Mouse (Mus musculus): ENCODE measurements at regions not wholly inside any gene's neighbourhood (a gene's known extent, or its start where the extent isn't known, plus 50 kb on each side); places are given as distances from the start of the nearest gene placed in this dataset.

DNA sequence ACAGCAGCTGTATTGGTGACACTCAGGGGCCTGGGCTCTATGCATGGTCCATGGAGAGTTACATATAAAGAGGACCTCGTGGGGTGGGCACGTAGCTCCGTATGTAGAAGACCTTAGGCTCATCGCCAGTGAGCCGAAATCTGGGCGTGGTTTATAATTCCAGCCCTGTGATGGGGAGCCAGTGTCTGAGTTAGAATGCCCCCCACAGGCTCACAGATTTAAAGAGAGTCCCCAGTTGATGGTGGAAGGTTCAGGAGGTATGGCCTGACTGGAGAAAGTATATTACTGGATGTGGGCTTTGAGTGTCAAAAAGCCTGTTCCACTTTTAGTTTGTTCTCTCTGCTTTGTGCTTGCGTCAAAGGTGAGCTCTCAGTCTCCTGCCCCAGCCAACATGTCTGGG is 54.8 kb downstream of the 1700122O11Rik start:
- DNase-seq: no peak

DNA sequence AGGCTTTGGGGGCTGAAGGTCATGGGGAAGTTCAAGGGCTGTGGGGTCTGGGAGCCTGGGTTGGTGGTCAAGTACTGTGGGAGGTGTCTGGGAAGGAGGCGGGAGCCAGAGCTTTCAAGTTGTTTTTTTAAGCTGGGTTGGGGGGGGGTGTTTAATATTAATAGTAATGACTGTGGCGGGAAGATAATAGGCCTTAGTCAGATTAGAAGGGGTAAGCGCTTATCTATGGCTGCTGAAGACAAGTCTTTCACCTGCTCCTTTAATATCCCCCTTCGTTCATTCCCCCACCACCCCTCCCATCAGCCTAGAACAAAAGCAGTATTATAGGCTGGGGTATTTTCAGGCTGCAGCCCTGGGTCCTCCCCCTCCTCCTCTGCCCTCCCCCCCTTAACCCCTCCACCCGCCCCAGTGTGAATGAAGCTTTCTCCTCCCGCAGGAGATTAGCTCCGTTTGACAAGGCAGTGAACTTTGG is 56.5 kb downstream of the 1700122O11Rik start:
- no peak for DNase-seq

DNA sequence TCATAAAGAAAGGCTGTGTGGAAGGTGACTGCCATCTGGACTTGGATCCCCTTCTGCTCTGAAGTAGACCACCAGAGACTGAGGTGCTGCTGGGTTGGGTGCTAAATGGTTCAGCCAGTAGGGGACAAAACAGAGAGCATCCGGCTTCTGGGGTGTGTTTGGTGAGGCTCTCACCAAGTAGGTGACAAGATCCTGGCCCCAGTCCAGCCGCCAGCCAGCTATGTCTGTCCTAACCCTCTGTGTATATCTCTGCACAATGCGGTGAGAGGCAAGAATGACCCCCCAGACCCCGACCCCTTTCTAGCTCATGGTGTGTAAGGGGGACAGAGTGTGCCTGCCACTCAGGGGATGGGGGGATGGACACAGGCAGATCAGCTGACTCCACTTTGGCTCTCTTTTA is 54.8 kb upstream of the Foxp4 start:
- no peak for DNase-seq

DNA sequence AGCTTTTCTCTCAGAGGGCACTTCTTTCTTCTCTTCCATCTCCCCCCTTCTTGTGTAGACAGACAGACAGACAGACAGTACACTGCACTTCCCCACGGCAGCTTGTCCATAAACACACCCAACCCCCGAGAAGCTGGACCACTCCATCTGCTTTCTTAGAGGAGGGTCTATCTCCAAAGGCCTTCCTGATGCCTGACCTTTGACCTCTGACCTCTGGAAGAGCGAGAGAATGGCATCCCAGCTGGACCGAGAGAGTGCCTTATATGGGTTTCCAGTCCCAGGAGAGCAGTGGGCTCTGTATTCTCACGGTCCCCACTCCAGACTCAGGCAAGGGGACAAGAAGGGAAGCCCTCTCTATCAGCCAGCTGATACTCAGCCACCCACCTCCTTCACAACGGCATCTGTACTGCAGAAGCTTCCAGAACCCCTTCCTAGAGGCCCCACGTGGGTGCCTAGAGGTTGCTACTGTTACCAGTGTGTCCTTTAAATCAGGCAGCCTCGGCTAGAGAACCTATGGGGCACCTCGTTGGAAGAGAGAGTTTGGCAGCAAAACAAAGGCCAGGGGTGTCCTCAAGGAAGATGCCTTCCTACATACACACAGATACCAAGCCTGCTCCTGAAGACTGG is 54.1 kb upstream of the Foxp4 start:
- DNase-seq: no peak

DNA sequence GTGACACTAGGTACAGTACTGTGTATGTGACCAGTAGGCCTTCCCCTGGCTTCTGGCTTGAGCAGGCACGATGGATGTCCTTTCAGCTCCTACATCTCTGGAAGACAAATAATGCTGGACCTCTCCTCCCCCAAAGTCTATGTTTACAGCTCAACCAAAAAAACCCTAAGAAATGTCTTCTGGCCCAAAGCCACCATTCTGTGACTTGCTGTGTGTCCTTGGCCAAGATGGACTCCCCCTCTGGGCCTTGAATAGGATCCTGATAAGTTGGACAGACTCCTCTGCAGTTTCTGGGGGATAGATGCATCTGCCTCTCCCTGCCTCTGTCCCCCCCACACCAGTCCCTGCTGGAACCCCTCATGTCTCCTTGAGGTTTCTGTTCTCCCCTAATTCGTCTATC is 53.6 kb upstream of the Foxp4 start:
- no peak for DNase-seq

DNA sequence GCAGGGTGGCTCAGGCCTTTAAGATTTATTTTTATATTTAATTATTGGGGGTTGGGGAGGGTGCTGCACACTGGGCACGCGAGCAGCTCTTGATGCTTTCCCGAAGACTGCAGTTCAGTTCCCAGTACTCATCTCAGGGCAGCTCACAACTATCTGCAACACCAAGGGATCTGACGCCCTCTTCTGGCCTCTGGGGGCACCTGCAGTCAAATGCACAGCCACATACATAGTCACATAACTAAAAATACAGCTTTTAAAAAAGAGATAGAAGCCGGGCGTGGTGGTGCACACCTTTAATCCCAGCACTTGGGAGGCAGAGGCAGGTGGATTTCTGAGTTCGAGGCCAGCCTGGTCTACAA is 52.5 kb upstream of the Foxp4 start:
- no peak for DNase-seq

DNA sequence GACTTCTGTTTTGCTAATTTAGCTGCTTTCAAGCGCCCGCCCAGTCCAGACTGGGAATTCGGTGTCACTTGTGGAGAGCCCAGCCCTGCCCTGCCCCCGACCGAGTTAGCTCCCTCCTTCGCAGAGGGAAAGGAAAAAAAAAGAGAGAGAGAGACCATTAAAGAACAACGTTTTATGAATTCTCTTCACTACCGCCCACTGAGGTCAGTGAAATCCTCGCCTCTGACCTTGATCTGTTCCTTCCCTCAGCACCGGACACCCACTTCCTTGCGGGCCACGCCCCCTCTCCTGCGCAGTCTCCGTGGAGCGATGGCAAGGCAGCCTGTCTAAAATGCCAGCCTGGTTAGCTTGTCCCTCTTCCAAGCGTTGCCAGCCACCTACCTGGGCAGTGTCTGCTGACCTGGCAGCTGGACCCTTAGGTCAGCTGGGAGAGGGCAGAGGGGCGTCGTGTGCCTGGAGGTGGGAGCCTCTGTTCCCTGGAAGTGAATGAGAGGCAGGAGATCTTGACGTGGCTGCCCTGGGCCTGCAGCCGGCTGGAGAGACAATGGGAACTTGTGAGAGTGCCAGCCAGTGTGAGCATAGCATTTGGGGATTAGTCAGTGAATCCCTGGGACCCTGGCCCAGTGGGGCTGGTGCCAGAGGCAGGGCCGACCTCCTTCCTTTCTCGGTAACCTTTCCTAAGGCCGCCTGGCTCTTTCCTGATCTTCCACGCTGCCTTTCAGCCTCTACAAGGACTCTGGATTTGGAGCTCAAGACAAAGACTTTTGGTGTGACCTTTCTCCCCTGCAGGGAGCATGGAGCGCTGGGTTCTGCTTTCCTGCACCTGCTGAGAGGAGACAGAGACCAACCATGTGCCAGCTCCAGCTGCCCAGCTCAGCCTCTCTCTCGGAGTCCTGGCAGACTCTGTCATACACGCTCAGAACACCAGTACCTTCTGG is 51.9 kb upstream of the Foxp4 start:
- DNase-seq: peak; percentile 68

DNA sequence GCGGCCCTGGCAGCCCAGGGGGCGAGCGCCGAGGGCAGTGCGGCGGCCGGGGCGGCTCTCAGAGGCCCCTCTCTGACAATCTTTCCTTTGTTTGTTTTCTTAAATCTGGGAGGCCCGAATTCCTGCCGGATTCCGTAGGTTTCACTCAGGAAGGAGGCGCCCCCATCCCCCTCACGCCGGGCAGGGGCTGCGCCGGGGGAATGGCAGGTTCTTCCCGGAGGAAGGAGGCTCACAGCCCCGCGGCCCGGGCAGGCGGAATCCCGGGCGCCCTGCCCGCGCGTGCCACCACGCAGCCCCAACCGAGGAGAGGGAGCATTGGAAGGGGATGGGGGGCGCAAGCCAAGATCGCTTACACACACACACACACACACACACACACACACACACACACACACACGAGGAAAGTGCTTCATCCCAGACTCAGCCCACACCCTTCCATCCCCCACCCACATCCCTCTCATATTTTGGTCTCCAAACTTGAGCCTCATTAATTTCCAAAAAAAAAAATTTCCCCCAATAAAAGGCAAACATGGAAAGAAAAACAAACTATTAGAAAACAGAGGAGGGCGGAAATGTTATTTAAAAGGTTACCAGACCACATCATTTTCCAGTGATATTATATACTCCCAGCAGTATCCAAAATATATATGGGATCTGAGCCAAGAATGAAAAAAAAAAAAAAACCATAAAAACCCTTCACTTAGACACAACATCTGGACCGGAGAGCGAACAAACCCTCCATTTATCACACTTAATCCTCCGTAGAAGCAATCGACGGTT is 51.0 kb upstream of the Foxp4 start:
- peak; percentile 13 for DNase-seq

DNA sequence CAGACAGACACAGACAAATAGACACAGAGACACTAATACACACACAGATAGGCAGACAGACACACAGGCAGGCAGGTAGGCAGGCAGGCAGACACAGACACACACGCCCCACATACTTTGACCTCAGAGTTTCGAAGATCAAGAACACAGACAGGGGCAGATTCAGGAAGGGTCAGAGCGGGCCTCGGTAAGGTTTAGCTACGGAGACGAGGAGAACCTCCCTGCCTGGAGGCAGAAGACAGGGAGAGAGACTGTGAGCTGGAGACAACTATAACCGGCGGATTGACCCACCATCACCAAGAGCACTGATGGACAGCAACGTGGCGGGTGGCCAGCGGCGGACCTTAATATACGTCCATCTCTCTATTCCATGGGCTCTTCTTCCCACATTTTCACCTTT is 50.1 kb upstream of the Foxp4 start:
- no peak for DNase-seq
